Mouse (Mus musculus): ENCODE results near the gene Zfand4.

DNA sequence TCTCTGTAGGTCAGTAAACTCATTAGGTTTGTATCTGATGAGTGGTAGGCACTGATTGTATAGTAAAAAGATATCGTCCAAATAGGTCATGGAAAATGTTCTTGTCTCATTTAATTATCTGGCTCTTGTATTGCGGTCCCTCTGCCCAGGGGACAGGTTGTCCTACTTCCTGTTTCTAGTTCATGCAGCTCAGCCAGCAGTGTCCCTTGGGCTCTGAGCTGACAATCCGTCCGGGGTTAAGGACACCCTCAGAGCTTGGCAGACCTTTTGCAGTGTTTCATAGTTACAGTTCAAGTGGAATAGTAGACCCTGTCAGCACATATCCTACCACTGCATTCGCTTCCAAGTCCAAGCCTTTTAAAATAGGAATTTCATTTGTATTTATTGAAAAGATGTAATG lies 28.7 kb upstream of the Zfand4 start:
- TF ChIP-seq CEBPB (IDR thresholded peaks at IDR 0.05; ENCODE audit: low read depth) (no peak), CTCF (IDR thresholded peaks at IDR 0.05; ENCODE audit: control insufficient read depth, insufficient read depth, insufficient read length) (no peak), MYOG (IDR thresholded peaks at IDR 0.05; ENCODE audit: control insufficient read depth, extremely low read depth, insufficient read length) (no peak), USF1 (IDR thresholded peaks at IDR 0.05; ENCODE audit: low read depth) (no peak), MYOD1 (IDR thresholded peaks at IDR 0.05; ENCODE audit: control insufficient read depth, insufficient read length, low read depth) (no peak), MAX (IDR thresholded peaks at IDR 0.05) (no peak), FOSL1 (IDR thresholded peaks at IDR 0.05; ENCODE audit: insufficient read depth, low read length, poor library complexity, severe bottlenecking) (no peak)
